Mouse (Mus musculus) kidney, embryonic 15.5 days (tissue): ENCODE results near the gene C2cd3. TPM values are rescaled to one million over a fixed set of nuclear protein-coding genes. Genes with fewer than 3 reads are reported as not detected.

ENCODE experiments used
- ATAC-seq: fragments of 200-750 bp; cut with Nextera tagmentation; replicated peaks from 2 replicates; pipeline ENCODE4 v1.8.0; 2017; ENCODE audit warnings: moderate TSS enrichment; ENCODE audit not compliant: low FRiP score
- H3K27ac ChIP-seq: fragments of 300-500 bp; sonication (generic); 2 replicates; pipeline ENCODE4 v1.5.1; 2015; ENCODE audit warnings: mild to moderate bottlenecking, inconsistent platforms
- H3K27me3 ChIP-seq: fragments of 300-500 bp; sonication (generic); 2 replicates; pipeline ENCODE4 v1.6.1; 2015; ENCODE audit warnings: inconsistent platforms
- H3K36me3 ChIP-seq: fragments of 300-500 bp; sonication (generic); 2 replicates; pipeline ENCODE4 v1.6.1; 2015; ENCODE audit warnings: inconsistent platforms
- H3K4me1 ChIP-seq: fragments of 300-500 bp; sonication (generic); 2 replicates; pipeline ENCODE4 v1.6.1; 2015; ENCODE audit warnings: inconsistent platforms
- H3K4me2 ChIP-seq: fragments of 300-500 bp; sonication (generic); 2 replicates; pipeline ENCODE4 v1.6.1; 2015; ENCODE audit warnings: moderate library complexity, mild to moderate bottlenecking, inconsistent platforms
- H3K4me3 ChIP-seq: fragments of 300-500 bp; sonication (generic); replicated peaks from 2 replicates; pipeline ENCODE4 v1.5.1; 2015; ENCODE audit warnings: mild to moderate bottlenecking, inconsistent platforms
- H3K9ac ChIP-seq: fragments of 300-500 bp; sonication (generic); 2 replicates; pipeline ENCODE4 v1.6.1; 2015; ENCODE audit warnings: mild to moderate bottlenecking, inconsistent platforms
- H3K9me3 ChIP-seq: fragments of 300-500 bp; sonication (generic); replicated peaks from 2 replicates; pipeline ENCODE4 v1.6.1; 2016; ENCODE audit warnings: inconsistent platforms
- WGBS: fragments of 180-500 bp; shearing (Covaris S2); methylation state at CpG from one replicate; pipeline ENCODE4 v1.1.7; 2015; ENCODE audit warnings: mixed read lengths; 5-methylcytosine and 5-hydroxymethylcytosine counted together
- polyA plus RNA-seq: library from polyadenylated mRNA; unstranded; fragments of >200 nt; fragmentation: Nextera tagmentation; extraction: Ambion mirVana; gene quantifications from 2 replicates; pipeline ENCODE4 v1.2.1, GENCODE M21; 2015

The C2cd3 gene
- 27.4 and 28.1 TPM in 2 replicates for polyA plus RNA-seq

DNA sequence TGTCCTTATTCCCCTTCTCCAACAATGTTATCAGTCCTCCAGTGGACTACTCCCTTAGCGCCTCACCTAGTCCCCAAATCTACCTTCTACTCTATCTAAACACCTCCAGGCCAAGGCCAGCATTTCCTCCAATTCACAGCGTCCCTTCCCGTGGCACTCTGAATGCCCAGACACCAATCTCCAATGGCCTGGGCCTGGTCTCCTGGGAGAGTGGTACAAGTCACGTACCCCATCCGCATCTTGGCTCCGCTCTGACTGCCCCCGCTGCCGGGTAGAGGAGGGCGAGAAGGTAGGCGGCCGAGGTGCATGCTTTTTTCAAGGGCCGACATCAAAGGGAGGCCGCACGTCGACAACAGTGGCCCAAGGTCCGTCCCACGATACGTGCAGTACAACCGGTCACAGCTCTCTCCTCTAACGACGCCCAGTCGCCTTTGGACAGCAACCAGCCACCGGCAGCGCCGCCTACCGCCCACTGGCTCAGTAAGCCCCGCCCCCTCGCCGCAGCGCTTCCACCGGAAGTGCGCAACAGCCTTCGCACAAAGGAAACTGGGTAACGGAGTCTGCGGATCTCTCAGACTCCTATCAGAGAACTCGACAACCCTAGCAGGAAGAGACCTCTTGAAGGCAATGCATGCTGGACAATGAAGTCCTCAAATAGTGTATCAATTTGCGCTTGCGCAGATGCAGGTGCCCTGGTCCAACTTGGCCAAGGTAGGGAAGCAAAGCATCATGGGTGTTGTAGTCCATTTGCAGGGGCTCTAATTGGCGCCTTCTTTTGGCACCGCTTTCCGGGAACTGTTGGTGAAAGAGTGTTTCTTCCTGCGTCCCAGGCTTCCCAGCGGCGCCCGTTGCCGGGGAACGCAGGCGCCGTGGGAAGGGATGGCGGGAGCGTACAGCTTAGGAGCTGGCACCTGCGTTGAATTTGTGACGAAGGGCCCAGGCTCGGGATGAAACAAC lies at the start of gene C2cd3, which contains the start of gene Ppme1:
Gene C2cd3 (plus strand): TSS at position 739 of the 957 bp plus-strand sequence.
Gene Ppme1 (minus strand): TSS at position 813 of the 957 bp plus-strand sequence.
- no peaks in the 10 kb centered on the region for H3K27me3 ChIP-seq
- no peaks in the 10 kb centered on the region for H3K9me3 ChIP-seq
- peak; percentile 98 for ATAC-seq
- H3K4me2 ChIP-seq, result peak within 1 kb of the TSS; percentile 72
- H3K9ac ChIP-seq, result peak within 1 kb of the TSS; percentile 71
- peaks cover 22% of the 10 kb centered on the region for H3K4me1 ChIP-seq
- H3K4me3 ChIP-seq, result peak within 1 kb of the TSS; percentile 65
- peaks cover 20% of the 10 kb centered on the region for H3K36me3 ChIP-seq
- peak within 1 kb of the TSS; percentile 86 for H3K27ac ChIP-seq
- under 1% methylated on average over 54 of the region's 54 CpGs for WGBS

DNA sequence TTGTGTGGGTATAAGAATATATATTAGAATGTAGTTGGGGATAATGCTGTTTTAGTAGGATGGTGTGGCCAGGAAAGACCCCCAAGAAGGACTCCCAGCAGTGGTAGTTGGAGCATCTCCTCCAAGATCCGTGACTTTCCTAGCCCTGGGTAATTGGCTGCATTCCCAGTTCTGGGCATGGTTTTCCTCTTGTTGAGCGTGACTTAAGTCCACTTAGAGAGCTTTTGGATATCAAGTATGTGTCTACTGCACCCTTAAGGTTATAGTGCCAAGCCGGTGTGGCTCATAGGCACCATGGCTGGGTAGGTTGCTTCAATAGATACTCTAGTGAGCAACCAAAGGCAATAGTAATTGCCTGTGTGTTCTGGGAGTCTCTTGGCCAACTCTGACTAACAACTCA lies 48.3 kb upstream of the C2cd3 start:
- H3K27ac ChIP-seq, result no peak overlapping the region
- no peak overlapping the region for H3K4me2 ChIP-seq
- no peak for ATAC-seq
- H3K9me3 ChIP-seq, result no peaks in the 10 kb centered on the region
- H3K9ac ChIP-seq, result no peak overlapping the region
- no peaks in the 10 kb centered on the region for H3K4me1 ChIP-seq
- 90% methylated on average over 3 of the region's 3 CpGs for WGBS
- no peak overlapping the region for H3K4me3 ChIP-seq
- H3K36me3 ChIP-seq, result peaks cover 36% of the 10 kb centered on the region
- H3K27me3 ChIP-seq, result no peaks in the 10 kb centered on the region

- H3K9ac ChIP-seq, result no peak overlapping the region
- H3K27me3 ChIP-seq, result no peaks in the 10 kb centered on the region
- no peak for ATAC-seq
- peaks cover 51% of the 10 kb centered on the region for H3K36me3 ChIP-seq
- WGBS, result 76% methylated on average over 6 of the region's 6 CpGs
- H3K9me3 ChIP-seq, result no peaks in the 10 kb centered on the region
- no peak overlapping the region for H3K4me3 ChIP-seq
- H3K4me2 ChIP-seq, result no peak overlapping the region
- no peaks in the 10 kb centered on the region for H3K4me1 ChIP-seq
- no peak overlapping the region for H3K27ac ChIP-seq
Measured at GRCm38 (mm10) chr7:100325482-100325881, 46.6 kb upstream of the C2cd3 start.

DNA sequence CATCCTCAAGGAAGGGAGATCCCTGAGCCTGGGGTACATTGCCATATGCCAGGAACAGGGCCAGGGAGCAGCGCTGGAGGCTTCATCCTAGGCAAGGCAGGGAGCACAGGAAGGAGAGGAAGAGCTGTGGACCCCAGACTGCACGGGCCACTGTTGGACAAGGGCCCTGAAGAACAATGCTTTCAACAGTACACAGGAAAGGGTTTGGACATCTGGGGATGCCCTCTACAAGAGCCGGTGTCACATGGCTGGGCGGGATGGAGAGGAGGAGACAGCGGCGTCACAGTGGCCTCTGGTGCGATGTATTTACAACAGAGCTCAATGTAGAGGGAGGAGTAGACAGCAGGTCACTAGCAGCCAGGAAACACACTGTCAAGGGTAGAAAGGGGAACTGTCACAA lies 44.5 kb upstream of the C2cd3 start:
- H3K4me1 ChIP-seq, result no peaks in the 10 kb centered on the region
- no peak for ATAC-seq
- H3K36me3 ChIP-seq, result peaks cover 71% of the 10 kb centered on the region
- H3K9ac ChIP-seq, result no peak overlapping the region
- WGBS, result 73% methylated on average over 7 of the region's 7 CpGs
- no peaks in the 10 kb centered on the region for H3K27me3 ChIP-seq
- no peaks in the 10 kb centered on the region for H3K9me3 ChIP-seq
- H3K4me2 ChIP-seq, result no peak overlapping the region
- H3K4me3 ChIP-seq, result no peak overlapping the region
- H3K27ac ChIP-seq, result no peak overlapping the region

GRCm38 (mm10) chr7:100328636-100329035 lies 43.4 kb upstream of the C2cd3 start:
- 85% methylated on average over 4 of the region's 4 CpGs for WGBS
- Histone ChIP-seq H3K27me3 (no peaks in the 10 kb centered on the region), H3K4me2 (no peak overlapping the region), H3K27ac (no peak overlapping the region), H3K4me3 (no peak overlapping the region), H3K9ac (no peak overlapping the region), H3K36me3 (peaks cover 82% of the 10 kb centered on the region), H3K9me3 (no peaks in the 10 kb centered on the region), H3K4me1 (no peaks in the 10 kb centered on the region)
- ATAC-seq, result no peak

- Histone ChIP-seq H3K27ac (no peak overlapping the region), H3K9me3 (no peaks in the 10 kb centered on the region), H3K27me3 (no peaks in the 10 kb centered on the region), H3K4me1 (no peaks in the 10 kb centered on the region), H3K4me3 (no peak overlapping the region), H3K36me3 (peaks cover 92% of the 10 kb centered on the region), H3K4me2 (no peak overlapping the region), H3K9ac (no peak overlapping the region)
- no peak for ATAC-seq
- 75% methylated on average over 3 of the region's 3 CpGs for WGBS
Measured at GRCm38 (mm10) chr7:100331269-100331668, 40.8 kb upstream of the C2cd3 start.

DNA sequence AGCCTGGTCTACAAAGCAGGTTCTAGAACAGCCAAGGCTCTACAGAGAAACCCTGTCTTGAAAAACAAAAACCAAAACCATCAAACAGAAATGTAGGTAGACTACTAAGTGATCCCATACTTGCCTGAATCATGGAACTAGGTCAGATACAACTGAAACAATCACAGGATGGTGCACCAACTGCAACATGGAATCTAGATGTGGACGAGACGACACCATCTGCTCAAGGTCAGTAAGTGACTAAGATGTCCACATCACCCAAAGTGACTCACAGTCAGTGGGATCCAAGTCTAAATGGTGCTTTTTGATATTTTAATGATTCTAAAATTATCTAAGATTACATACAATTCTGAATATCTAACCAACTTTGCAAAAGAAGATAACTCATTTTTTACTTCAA lies 36.1 kb upstream of the C2cd3 start:
- H3K4me1 ChIP-seq, result no peaks in the 10 kb centered on the region
- no peaks in the 10 kb centered on the region for H3K9me3 ChIP-seq
- H3K4me2 ChIP-seq, result no peak overlapping the region
- no peak overlapping the region for H3K27ac ChIP-seq
- ATAC-seq, result no peak
- H3K36me3 ChIP-seq, result peaks cover 95% of the 10 kb centered on the region
- H3K27me3 ChIP-seq, result no peaks in the 10 kb centered on the region
- 97% methylated on average over 2 of the region's 2 CpGs for WGBS
- no peak overlapping the region for H3K9ac ChIP-seq
- H3K4me3 ChIP-seq, result no peak overlapping the region

DNA sequence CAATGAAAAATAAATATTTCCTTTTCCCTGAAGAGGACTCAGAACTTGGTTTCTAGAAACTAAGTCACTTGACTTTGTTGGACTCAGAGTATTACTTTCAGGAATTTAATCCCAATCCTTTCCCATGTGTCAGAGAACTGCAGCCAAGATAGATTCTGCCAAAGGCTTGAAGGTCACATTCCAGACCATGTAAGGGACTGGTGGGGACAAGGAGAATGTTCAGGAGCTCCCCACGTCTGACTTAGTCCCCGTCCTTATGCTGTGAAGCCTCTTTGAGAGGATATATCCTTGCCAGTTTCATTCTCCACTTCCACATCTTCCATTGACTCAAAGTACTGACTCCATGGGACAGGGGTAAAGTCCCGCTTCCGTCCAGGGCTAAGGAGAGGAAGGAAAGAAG lies 17.0 kb upstream of the C2cd3 start:
- no peak for ATAC-seq
- Histone ChIP-seq H3K4me3 (no peak overlapping the region), H3K9me3 (no peaks in the 10 kb centered on the region), H3K27ac (no peak overlapping the region), H3K4me1 (no peaks in the 10 kb centered on the region), H3K4me2 (no peak overlapping the region), H3K27me3 (no peaks in the 10 kb centered on the region), H3K9ac (no peak overlapping the region), H3K36me3 (peaks cover 31% of the 10 kb centered on the region)
- WGBS, result 79% methylated on average over 4 of the region's 4 CpGs

- H3K9me3 ChIP-seq, result no peaks in the 10 kb centered on the region
- H3K36me3 ChIP-seq, result peaks cover 25% of the 10 kb centered on the region
- WGBS, result 71% methylated on average over 5 of the region's 5 CpGs
- no peak overlapping the region for H3K27ac ChIP-seq
- no peak overlapping the region for H3K9ac ChIP-seq
- no peak overlapping the region for H3K4me2 ChIP-seq
- H3K27me3 ChIP-seq, result no peaks in the 10 kb centered on the region
- H3K4me1 ChIP-seq, result no peaks in the 10 kb centered on the region
- ATAC-seq, result no peak
- no peak overlapping the region for H3K4me3 ChIP-seq
Measured at GRCm38 (mm10) chr7:100356324-100356723, 15.7 kb upstream of the C2cd3 start.

GRCm38 (mm10) chr7:100356768-100357167 lies 15.3 kb upstream of the C2cd3 start:
- Histone ChIP-seq H3K36me3 (peaks cover 20% of the 10 kb centered on the region), H3K4me2 (no peak overlapping the region), H3K9me3 (no peaks in the 10 kb centered on the region), H3K4me3 (no peak overlapping the region), H3K4me1 (no peaks in the 10 kb centered on the region), H3K27me3 (no peaks in the 10 kb centered on the region), H3K27ac (no peak overlapping the region), H3K9ac (no peak overlapping the region)
- no peak for ATAC-seq
- WGBS, result 63% methylated on average over 1 of the region's 1 CpGs

GRCm38 (mm10) chr7:100357856-100358255 lies 14.2 kb upstream of the C2cd3 start:
- Histone ChIP-seq H3K4me1 (0 out of 2 replicates have a peak, but pooled peaks cover 2% of the 10 kb centered on the region), H3K27me3 (no peaks in the 10 kb centered on the region), H3K9me3 (no peaks in the 10 kb centered on the region), H3K36me3 (peaks cover 15% of the 10 kb centered on the region), H3K4me2 (no peak overlapping the region), H3K27ac (no peak overlapping the region), H3K4me3 (no peak overlapping the region), H3K9ac (no peak overlapping the region)
- no peak for ATAC-seq

DNA sequence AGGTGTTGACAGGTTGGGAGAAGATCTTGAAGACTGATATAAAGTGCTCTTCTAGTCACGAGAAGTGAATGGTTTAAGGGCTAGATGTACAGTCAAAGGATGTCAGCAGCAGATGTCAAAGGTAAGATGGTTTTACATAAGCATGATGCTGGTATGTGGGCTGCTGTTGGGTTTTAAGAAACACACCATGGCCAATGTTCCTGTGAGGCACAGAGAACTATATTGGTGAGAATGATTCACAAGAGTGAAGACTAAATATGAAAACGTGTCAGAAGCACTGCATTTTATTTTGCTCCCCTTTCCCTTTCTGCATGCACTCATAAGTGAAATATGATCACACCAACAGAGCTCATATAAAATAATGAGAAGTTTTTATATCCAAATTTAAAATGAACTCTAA lies 8.9 kb upstream of the C2cd3 start:
- ATAC-seq, result no peak
- 86% methylated on average over 2 of the region's 2 CpGs for WGBS
- H3K9ac ChIP-seq, result no peak overlapping the region

More for the DNA sequence above, 8.9 kb upstream of the C2cd3 start:
- Histone ChIP-seq H3K36me3 (no peaks in the 10 kb centered on the region), H3K4me2 (no peak overlapping the region), H3K9me3 (no peaks in the 10 kb centered on the region), H3K27me3 (no peaks in the 10 kb centered on the region), H3K4me1 (peaks cover 7% of the 10 kb centered on the region; the same call in 1 of the 2 replicates), H3K4me3 (no peak overlapping the region), H3K27ac (no peak overlapping the region)
